Mouse (Mus musculus): ENCODE data around the gene Mmp15. TPM values are rescaled to one million over a fixed set of nuclear protein-coding genes. Genes with fewer than 3 reads are reported as not detected.

Mmp15 gene
- polyA plus RNA-seq, 1 experiment from 2014 or later: 18.4 TPM

DNA sequence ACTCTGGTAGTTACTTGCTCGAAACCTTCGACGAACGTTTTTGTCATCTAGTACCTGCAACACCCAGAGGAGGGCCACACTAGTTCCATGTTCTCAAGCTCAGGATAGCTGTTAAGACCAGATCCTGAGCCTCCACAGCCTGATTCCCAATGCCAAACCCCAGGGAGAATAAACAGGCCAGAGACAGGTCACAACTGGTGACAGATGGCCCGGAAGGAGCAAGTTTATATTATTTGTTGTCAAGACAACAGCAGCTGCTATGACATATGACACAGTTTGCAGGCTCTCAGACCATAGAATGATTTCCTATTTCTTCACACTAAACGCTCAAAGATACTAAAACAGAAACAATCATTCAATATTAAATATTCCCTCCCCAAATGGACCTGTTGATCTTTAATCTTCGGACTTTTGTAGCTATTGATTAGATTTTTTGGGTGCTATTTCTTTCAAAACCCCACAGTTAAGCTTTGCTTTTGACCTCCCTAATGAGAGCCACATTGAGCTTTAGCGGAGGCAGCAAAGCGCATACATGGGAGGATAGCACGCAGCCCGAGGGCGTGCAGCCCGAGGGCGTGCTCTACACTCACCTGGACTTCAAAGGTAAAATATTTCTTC lies 70.2 kb downstream of the Mmp15 start:
- H3K4me3 ChIP-seq: no peak overlapping the region
- H3K36me3 ChIP-seq: peaks cover 52% of the 10 kb centered on the region
- no peaks in the 10 kb centered on the region for H3K27me3 ChIP-seq
- peaks cover 17% of the 10 kb centered on the region for H3K4me1 ChIP-seq (replicated peaks)
- WGBS: 93% methylated on average over 14 of the region's 14 CpGs
- no peak overlapping the region for H3K4me2 ChIP-seq
- H3K9ac ChIP-seq: no peak overlapping the region
- no peak for ATAC-seq (ENCODE audit: low FRiP score)
- H3K27ac ChIP-seq: no peak overlapping the region
- no peaks in the 10 kb centered on the region for H3K9me3 ChIP-seq

Other genes with a start within 250 kb of the Mmp15 start
- gene Kifc3, start 149.5 kb upstream of the Mmp15 start, polyA plus RNA-seq (2015; fragmentation: Nextera tagmentation; extraction: Ambion mirVana): 16.5 and 20.2 TPM in 2 replicates
- gene Cngb1, start 45.7 kb upstream of the Mmp15 start, polyA plus RNA-seq (2015; fragmentation: Nextera tagmentation; extraction: Ambion mirVana): 0.45 and 0.48 TPM in 2 replicates
- gene Tepp, start 41.7 kb upstream of the Mmp15 start, polyA plus RNA-seq (2015; fragmentation: Nextera tagmentation; extraction: Ambion mirVana): 0.94 and 2.1 TPM in 2 replicates
- 16.6 and 17.4 TPM in 2 replicates for gene Zfp319, start 20.3 kb upstream of the Mmp15 start, polyA plus RNA-seq (2015; fragmentation: Nextera tagmentation; extraction: Ambion mirVana)
- gene Usb1, start 20.0 kb upstream of the Mmp15 start, polyA plus RNA-seq (2015; fragmentation: Nextera tagmentation; extraction: Ambion mirVana): 35.1 and 37.8 TPM in 2 replicates
- gene Cfap20, start 82.6 kb downstream of the Mmp15 start, polyA plus RNA-seq (2015; fragmentation: Nextera tagmentation; extraction: Ambion mirVana): 134 TPM in 2 replicates
- gene Csnk2a2, start 137.8 kb downstream of the Mmp15 start, polyA plus RNA-seq (2015; fragmentation: Nextera tagmentation; extraction: Ambion mirVana): 8.9 and 12.1 TPM in 2 replicates
- 1.9 and 3.0 TPM in 2 replicates for gene Ccdc113, start 181.8 kb downstream of the Mmp15 start, polyA plus RNA-seq (2015; fragmentation: Nextera tagmentation; extraction: Ambion mirVana)
- not detected in 2 replicates for gene Prss54, start 224.1 kb downstream of the Mmp15 start, polyA plus RNA-seq (2015; fragmentation: Nextera tagmentation; extraction: Ambion mirVana)

All from hindbrain, embryonic 13.5 days (tissue).